Mouse (Mus musculus): ENCODE measurements at regions not wholly inside any gene's neighbourhood (a gene's known extent, or its start where the extent isn't known, plus 50 kb on each side); places are given as distances from the start of the nearest gene placed in this dataset.

DNA sequence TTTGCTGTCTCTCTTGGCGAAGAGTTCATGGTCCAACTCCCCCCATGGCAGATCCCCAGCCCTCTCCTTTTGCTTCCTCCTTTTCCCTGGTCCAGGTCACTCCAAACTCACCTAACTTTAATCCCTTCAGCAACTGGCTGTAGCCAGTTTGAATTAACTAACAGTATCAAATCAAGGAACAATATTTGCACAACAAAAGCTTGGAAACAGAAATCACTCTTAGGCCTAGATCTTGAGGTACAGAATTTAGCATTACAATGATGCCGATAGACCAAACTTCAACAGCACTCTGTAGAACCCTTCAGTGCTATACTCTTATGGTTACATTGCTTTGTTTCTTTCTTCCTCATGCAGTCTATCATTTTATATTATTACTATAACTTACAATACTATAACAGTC lies 472.8 kb upstream of the Robo1 start:
- TF ChIP-seq CTCF (conservative IDR thresholded peaks at IDR 0.05; ENCODE audit: low read length) (no peak), NANOG (IDR thresholded peaks at IDR 0.05; ENCODE audit: borderline replicate concordance, low read length) (peak; percentile 82), POU5F1 (IDR thresholded peaks at IDR 0.05; ENCODE audit: borderline replicate concordance, low read length) (peak; percentile 23; the same call in 1 of the 2 replicates)

Data from E14TG2a.4 (cell line).